Mouse (Mus musculus) c-Kit-positive CD71-positive TER-119-negative erythroid progenitor cells, embryonic 14.5 days (primary cell): ENCODE data around the gene 1700013F07Rik.
"Not testable (repeated sequence)": the region's sequence is repeated elsewhere in the genome, so short reads cannot be mapped to it uniquely, and the experiment has no call there.

Experiments
- DNase-seq: peaks from one replicate; pipeline ENCODE4 v3.0.0-alpha.2; 2013; ENCODE audit warnings: low read depth

Gene 1700013F07Rik

GRCm38 (mm10) chr3:108554111-108554561, 20.2 kb downstream of the 1700013F07Rik start:
- DNase-seq = no peak

GRCm38 (mm10) chr3:108554587-108555312, 20.8 kb downstream of the 1700013F07Rik start:
- DNase-seq = peak; percentile 97

GRCm38 (mm10) chr3:108557888-108558287, 23.9 kb downstream of the 1700013F07Rik start:
- DNase-seq = peak; percentile 46

DNA sequence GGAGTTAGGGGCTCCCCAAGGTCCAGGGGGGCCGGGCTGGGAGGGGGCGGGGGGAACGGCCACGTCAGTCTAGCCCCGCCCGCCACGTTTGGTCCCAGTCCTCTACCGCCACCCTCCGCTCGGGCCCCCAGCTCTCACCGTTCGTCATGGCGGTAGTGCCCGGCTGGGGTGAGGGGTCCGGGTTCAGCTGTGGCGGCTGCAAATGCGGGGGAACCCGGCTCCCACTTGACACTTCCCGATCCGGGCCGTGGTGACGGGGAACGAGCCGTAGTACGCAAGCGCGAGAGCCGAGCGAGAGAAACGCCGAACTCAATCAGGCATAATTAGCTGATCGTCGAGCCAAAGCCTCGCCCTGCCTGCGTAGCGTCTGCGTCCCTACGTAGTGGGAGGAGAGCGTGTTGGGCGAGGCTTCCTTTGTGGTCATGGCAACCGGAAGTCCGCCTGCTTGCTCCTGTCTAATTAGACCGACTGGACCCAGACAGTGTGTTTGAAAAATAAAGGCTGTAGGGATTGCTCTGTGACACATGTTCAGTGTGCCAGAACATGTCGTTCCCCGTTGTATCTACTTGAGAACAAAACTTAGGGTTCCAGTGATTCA, 28.3 kb downstream of the 1700013F07Rik start, which contains the start of gene Tmem167b:
TSS of gene Tmem167b (minus strand) at position 334 of the 598 bp plus-strand sequence.
- DNase-seq = peak; percentile 99

- DNase-seq = peak; percentile 70
Observed at GRCm38 (mm10) chr3:108562777-108563271, 28.9 kb downstream of the 1700013F07Rik start.

- peak; percentile 87 for DNase-seq
Observed at GRCm38 (mm10) chr3:108563309-108563708, 29.4 kb downstream of the 1700013F07Rik start.

DNA sequence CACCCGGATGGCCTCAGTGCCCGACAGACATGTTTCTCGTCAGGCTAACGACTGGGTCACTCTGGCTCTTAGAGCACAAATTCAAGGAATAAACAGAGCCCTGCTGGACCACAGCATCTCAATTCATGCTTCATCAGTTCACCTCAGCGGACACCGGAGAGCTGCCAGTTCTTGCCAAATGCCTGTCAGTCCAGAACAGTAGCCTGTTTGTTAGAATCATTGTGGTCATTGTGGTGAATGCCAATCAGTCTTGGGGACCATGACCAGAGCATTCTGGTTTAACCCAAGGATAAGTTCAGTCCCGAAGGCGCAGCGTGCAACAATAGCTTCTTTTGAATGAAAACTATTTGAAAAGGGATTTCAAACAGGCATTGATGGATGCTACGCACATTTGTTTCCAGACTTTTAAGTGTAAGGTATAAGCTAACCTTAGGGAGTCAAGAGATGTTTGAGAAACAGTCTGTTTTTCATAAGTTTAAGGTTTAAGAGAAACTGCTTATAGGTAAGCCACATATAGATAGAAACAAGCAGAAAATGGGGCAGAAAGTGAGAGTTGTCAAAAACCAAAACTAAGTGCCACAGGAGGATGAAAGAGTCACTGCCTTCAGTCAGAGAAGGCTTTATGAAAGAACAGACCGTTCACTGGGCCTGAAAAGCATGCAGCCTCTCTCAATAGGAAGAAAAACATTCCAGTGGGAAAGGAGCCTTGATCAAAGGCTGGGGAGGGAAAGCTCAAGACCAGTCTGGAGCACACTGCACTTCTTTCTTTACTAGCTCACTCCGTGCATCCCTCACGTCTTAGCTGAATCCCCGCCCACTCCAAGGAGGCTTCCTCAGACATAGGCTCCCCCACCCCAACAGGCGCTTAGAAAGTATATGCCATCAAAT, 34.3 kb downstream of the 1700013F07Rik start:
- DNase-seq = no peak

DNA sequence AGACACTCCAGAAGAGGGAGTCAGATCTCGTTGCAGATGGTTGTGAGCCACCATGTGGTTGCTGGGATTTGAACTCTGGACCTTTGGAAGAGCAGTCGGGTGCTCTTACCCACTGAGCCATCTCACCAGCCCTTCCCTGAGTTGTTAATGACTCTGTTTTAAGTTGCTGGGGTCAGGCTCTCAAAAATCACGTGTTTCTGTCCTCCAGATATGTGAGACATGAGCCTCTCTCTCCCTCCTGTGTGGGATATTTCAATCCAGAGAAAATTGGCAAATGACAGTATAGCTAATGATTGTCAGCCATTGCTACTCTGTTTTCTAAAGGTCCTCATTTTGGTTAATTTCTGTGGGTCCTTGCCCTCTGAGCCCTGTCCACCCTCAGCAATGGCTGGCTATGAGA, 35.7 kb downstream of the 1700013F07Rik start:
- DNase-seq = not testable (repeated sequence)

DNA sequence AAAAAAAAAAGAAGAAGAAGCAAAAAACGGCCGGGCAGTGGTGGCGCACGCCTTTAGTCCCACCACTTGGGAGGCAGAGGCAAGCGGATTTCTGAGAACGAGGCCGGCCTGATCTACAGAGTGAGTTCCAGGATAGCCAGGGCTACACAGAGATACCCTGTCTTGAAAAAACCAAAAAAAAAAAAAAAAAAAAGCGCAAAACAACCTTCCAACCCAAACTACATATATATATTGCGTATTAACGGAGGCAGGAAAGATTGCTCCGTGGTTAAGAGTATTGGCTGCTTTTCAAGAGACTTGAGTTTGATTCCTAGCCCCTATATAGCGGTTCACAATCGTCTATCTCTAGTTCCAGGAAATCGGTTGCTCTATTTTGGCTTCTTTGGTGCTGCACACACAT, 36.9 kb downstream of the 1700013F07Rik start:
- DNase-seq = no peak

DNA sequence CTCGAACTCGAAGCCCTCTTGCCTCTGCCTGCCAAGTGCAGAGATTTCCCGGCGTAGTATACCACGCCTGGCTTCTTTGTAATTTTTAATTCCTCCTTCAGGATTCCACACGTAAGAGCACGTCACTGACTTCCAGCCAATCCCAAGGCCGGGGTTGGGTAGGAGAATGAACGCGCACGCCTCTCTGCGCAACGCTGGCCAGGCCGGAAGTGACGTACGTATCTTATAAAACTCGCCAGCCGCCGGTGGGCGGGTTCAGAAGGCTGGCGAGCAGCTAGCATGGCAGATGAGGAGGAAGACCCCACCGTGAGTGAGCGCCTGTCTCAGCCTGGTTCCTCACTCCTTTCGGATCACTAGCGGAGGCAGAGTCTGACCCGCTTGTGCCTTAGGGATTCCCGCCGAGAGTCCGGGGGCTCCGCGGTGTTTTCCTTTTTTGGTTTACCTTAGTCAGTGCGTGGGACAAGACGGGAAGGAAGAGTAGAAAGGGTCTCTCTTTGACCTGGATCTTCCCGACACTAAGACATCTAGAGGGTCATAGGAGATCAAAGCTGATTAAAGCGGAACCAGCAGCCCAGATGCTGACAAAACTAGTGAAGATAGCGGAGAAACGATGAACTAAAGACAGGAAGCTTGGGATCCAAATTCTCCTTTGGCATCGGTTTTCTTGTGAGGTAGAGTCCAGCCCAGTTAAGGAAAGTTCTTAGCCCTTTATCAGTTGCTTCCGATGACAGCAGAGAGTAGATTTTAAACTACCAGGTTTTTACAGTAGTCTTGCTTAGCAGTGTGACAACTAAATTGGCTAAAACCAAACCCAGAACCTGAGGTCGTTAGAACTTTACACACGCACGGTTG, 37.7 kb downstream of the 1700013F07Rik start, which contains the start of gene Taf13:
TSS of gene Taf13 (plus strand) at position 256 of the 852 bp plus-strand sequence.
- peak; percentile 94 for DNase-seq

- no peak for DNase-seq
Observed at GRCm38 (mm10) chr3:108572309-108573010, 38.5 kb downstream of the 1700013F07Rik start.

- no peak for DNase-seq
Observed at GRCm38 (mm10) chr3:108574018-108574417, 40.1 kb downstream of the 1700013F07Rik start.

- DNase-seq = no peak
Observed at GRCm38 (mm10) chr3:108584580-108584979, 50.6 kb downstream of the 1700013F07Rik start.

DNA sequence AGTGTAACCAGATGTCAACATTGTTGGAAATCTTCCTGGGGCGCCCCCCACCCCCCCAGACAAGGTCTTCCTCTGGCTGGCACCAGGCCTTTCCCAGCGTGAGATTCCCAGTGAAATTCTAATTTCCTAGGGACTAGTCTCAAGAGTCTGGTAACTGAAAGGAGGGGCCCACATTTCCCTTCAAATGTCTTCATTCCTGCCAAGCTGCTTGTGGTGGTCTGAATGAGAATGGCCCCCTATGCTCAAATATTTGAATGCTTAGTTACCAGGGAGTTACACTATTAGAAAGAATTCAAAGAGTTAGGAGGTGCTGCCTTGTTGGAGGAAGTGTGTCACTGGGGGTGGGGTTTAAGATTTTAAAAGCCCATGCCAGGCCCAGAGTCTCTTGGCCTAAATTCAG, 54.5 kb downstream of the 1700013F07Rik start:
- no peak for DNase-seq

GRCm38 (mm10) chr3:108590786-108591529, 57.0 kb downstream of the 1700013F07Rik start, which contains the start of gene Wdr47:
TSS of gene Wdr47 (plus strand) at chr3:108591279.
- DNase-seq = peak; percentile 94

DNA sequence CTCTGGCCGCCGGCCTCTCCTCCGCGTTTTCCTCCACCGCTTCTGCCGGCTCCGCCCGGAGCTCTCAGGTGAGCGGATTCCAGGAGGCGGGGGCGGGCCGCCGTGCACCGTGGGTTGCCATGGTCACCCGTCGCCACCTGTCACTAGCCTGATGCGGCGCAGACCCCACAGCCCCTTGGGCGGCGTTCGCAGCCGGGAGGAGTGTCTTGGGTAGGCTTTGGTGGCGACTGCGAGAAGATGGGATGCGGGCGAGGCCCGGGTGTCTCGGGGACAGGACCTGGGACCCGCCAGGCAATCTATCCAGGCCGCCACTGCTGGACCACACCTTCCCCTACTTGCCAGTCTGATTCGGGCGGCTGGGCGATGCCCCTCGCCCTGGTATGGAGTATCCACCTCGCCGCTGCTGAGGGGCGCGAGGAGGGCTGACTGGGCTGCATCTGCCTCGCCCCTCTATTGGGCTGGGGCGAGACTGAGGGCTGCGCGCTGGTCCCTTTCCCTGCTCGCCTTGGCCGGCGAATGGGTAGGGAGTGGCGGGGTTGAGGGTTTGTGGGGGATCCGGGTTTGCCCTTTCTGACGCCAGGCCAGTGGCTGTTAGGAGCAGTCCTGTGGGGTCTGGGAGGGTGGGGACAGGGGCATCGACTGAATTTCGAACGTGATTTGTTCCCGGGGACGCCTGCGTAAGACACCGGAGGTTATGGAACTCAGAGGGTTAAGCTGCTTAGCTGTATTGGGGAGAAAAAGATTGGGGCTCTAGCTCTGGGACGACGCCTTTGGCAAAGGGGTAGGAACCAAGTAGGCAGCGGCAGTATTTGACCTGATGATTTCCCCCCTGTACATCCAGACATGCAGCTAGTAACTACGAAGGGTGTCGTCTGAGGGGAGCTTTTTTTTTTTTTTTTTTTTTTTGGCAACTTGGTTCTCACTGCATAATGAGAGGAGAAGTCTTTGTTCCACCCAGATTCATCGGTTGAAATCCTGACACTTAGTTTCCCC, 57.9 kb downstream of the 1700013F07Rik start:
- peak; percentile 22 for DNase-seq
